Mouse (Mus musculus) erythroblast, embryonic 14.5 days (primary cell): ENCODE data around the gene Cuedc2.

Source experiments
- GATA1 ChIP-seq: IDR thresholded peaks from 2 replicates; pipeline ENCODE4 v1.6.1; 2012; ENCODE audit warnings: low read length, inconsistent platforms, mixed read lengths
- TAL1 ChIP-seq: IDR thresholded peaks from 3 replicates; pipeline ENCODE4 v1.6.1; 2012; ENCODE audit warnings: low read length, inconsistent platforms, mixed read lengths

DNA sequence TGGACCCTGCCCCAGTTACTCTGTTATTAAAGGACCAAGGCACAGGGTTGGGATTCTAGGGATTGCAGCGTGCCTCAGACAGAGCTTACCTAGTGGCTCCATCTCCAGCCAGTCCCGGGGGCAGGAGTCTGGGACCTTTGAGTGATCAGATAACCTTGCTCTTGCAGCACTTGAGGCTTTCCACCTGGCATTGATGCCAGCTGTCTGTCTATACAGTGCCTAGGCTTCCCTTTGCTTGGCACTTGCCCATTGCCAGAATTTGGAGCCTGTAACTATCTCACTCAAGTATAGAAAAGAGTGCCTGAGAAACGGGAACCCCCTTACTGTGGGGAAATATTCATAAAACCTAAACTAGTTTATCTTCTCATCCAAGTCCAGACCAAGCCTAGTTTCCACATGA is 51.6 kb downstream of the Cuedc2 start:
- TF ChIP-seq TAL1 (no peak), GATA1 (no peak)
